Mouse (Mus musculus) kidney, postnatal 4 days (tissue): ENCODE measurements at regions not wholly inside any gene's neighbourhood (a gene's known extent, or its start where the extent isn't known, plus 50 kb on each side); places are given as distances from the start of the nearest gene placed in this dataset.
A peak's percentile ranks its signal among the peaks of the same experiment; 100 is the strongest.

Experiments used
- DNase-seq, 2 experiments: peaks; one replicate each; pipeline ENCODE4 v3.0.0; 2021; ENCODE audit warnings: mixed read lengths in 2 of 2

DNA sequence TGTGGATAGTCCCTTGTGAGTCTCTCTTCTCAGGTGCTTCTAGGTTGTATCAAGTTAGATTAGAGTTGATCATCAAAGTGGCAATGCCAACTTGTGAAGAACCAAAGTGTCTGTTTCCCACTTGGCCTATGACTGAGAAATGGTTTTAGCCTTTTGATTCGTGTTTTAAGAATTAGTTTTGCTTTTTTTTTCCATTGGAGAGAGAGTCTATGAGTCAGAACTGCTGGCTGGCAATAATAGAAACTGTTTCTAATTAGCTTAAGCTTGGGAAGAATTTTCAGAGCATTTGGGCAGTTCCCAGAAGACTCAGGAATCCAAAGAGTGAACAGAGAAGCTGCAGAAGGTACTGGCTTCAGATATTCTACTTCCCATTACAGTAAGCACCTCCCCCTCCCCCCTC, 110.1 kb upstream of the Adra1d start:
- no peak for DNase-seq

DNA sequence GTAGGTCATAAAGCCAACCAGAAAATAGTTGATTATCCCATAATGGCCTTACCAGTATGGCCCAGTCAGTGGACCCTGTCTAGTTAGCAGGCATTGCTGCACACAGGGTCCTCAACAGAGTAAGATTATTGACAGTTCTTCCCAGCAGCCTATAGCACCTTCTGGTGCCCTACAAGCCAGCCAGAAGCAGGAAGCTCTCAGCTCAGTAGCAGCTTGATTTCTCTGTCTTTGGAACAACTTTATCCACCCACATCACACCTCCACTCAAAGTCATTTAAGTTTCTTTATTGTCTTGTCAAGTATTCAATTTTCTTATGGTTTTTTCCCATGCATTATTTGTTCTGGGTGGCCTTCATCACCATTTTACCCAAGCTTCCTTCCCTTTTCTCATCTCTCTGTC, 108.8 kb upstream of the Adra1d start:
- DNase-seq = no peak

GRCm38 (mm10) chr2:131667874-131668273, 105.8 kb upstream of the Adra1d start:
- no peak for DNase-seq

- no peak for DNase-seq
Observed at GRCm38 (mm10) chr2:131666841-131667364, 104.8 kb upstream of the Adra1d start.

DNA sequence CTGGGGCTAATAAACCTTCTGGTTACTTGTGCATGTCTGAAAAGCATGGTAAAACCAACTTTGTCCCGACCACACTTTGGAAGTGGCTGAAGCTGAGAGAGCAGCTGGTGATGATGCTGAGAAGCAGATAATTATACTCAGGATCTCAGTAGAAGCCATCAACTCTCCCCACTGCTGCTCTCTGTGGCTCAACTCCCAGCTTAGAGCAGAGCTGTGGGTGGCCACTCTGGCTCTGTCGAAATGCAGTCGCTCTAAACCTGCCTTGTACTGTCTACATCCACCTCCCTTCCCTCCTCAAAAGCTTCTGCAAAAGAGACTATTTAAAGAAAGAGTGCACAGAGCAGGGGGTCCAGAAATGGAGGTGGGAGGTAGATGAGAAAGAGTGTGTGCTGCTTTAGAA, 102.5 kb upstream of the Adra1d start:
- no peak for DNase-seq

- no peak for DNase-seq
Observed at GRCm38 (mm10) chr2:131663199-131663809, 101.2 kb upstream of the Adra1d start.

- DNase-seq = peak; percentile 19 to 27
Observed at GRCm38 (mm10) chr2:131652197-131652596, 90.1 kb upstream of the Adra1d start.

DNA sequence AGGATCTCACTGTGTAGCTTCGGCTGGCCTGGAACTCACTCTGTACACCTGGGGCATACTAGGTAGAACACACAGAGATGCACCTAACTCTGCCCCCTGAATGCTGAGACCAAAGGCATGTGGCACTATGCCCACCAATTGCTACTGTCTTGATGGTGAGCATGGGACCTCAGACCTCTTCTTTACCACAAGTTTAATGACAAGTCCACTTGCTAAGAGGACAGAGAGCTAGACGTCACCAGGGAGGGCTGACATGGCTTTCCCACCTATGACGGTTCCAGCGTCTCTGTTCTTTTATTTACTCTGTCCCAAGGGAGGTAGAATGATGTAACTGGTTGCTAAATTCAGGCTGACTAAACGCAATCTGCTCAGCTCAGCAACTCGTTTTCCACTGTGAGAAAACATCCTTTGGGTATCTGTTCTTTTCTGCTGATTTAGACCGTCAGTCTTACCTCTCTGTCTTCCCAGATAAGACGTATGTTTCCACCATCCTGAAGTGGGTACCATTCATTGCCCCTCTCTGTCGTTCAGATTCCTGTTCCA, 88.6 kb upstream of the Adra1d start:
- DNase-seq = no peak

GRCm38 (mm10) chr2:131644166-131644858, 82.2 kb upstream of the Adra1d start:
- no peak for DNase-seq

GRCm38 (mm10) chr2:131642456-131642855, 80.4 kb upstream of the Adra1d start:
- DNase-seq = no peak

- no peak for DNase-seq
Observed at GRCm38 (mm10) chr2:131638996-131639605, 77.0 kb upstream of the Adra1d start.

DNA sequence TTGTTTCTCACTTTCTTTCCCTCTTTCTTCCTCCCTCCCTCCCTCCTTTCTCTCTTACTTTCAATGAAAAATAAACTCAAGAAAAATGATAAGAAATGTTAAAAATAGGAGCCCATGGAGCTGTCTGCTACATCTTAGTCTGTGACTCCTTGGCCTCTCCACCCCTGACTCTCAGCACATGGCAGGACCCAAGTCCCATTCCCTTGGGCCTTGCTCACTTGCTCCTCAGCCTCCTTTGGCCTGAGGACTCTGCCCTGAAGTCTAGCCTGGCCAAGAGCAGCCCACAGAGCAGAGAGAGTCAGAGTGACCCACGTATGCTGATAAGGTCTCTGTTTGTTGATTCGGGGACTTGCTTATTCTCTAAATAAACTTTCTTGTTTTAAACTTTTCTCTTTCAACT, 73.7 kb upstream of the Adra1d start:
- no peak for DNase-seq

DNA sequence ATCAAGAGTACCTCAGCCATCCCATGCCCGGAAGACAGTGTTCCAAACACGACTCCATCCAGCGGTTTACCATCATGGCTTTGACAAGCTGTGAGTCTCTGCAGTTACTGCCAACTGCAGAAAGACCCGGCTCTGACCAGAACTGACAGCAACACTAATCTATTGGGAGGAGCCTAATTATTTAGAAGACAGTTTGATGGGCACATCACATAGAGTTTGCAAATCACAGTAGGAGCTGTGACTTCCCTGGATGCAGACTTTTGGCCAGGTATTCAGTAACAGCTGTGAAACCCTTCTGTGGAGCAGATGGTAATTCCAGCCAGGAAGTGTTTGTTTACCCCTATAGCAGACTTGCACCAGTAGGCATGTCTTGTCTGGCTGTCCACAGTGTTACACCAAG, 55.8 kb upstream of the Adra1d start:
- DNase-seq = no peak

DNA sequence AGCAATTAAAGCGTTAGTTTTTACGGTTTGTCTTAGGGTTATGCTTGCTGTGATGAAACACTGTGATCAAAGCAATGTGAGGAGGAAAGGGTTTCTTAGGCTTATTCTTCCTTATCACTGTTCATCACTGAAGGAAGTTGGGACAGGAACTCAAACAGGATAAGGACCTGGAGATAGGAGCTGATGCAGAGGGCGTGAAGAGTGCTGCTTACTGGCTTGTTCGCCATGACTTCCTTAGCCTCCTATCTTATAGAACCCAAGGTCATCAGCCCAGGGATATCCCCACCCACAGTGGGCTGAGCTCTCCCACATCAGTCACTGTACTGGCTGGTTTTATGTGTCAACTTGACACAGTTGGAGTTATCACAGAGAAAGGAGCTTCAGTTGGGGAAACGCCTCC, 50.4 kb upstream of the Adra1d start:
- DNase-seq = no peak
